Mouse (Mus musculus): ENCODE measurements around the gene Ttc3. TPM values are rescaled to one million over a fixed set of nuclear protein-coding genes. Genes with fewer than 3 reads are reported as not detected.
"Not testable (repeated sequence)": the region's sequence is repeated elsewhere in the genome, so short reads cannot be mapped to it uniquely, and the experiment has no call there.

Ttc3 gene
- polyA plus RNA-seq, 1 experiment from 2014 or later, result 859 TPM

GRCm38 (mm10) chr16:94487341-94487740 lies 116.9 kb downstream of the Ttc3 start:
- H3K27ac ChIP-seq (replicated peaks), result no peak overlapping the region
- no peak overlapping the region for H3K4me2 ChIP-seq
- no peaks in the 10 kb centered on the region for H3K4me1 ChIP-seq (replicated peaks)
- no peaks in the 10 kb centered on the region for H3K36me3 ChIP-seq
- no peaks in the 10 kb centered on the region for H3K27me3 ChIP-seq
- no peak for ATAC-seq (ENCODE audit: low FRiP score, low read depth)
- no peak overlapping the region for H3K9ac ChIP-seq
- WGBS, result 87% methylated on average over 5 of the region's 5 CpGs
- H3K9me3 ChIP-seq, result no peaks in the 10 kb centered on the region
- H3K4me3 ChIP-seq, result no peak overlapping the region

- 96% methylated on average over 5 of the region's 5 CpGs for WGBS
- Histone ChIP-seq H3K9me3 (no peaks in the 10 kb centered on the region), H3K27me3 (no peaks in the 10 kb centered on the region), H3K4me2 (no peak overlapping the region), H3K36me3 (no peaks in the 10 kb centered on the region), H3K9ac (no peak overlapping the region), H3K27ac (replicated peaks) (no peak overlapping the region), H3K4me3 (no peak overlapping the region), H3K4me1 (replicated peaks) (no peaks in the 10 kb centered on the region)
- ATAC-seq (ENCODE audit: low FRiP score, low read depth), result no peak
Observed at GRCm38 (mm10) chr16:94489326-94489725, 118.9 kb downstream of the Ttc3 start.

GRCm38 (mm10) chr16:94497176-94497575 lies 126.8 kb downstream of the Ttc3 start:
- not testable (repeated sequence) for ATAC-seq (ENCODE audit: low FRiP score, low read depth); H3K4me2 ChIP-seq; H3K4me3 ChIP-seq; H3K9me3 ChIP-seq; H3K27me3 ChIP-seq; H3K27ac ChIP-seq (replicated peaks); H3K4me1 ChIP-seq (replicated peaks); H3K9ac ChIP-seq
- H3K36me3 ChIP-seq, result peaks cover 52% of the 10 kb centered on the region
- 96% methylated on average over 7 of the region's 7 CpGs for WGBS

- Histone ChIP-seq H3K4me3 (no peak overlapping the region), H3K36me3 (peaks cover 54% of the 10 kb centered on the region), H3K27me3 (no peaks in the 10 kb centered on the region), H3K4me1 (replicated peaks) (no peaks in the 10 kb centered on the region), H3K27ac (replicated peaks) (no peak overlapping the region), H3K4me2 (no peak overlapping the region), H3K9ac (no peak overlapping the region), H3K9me3 (no peaks in the 10 kb centered on the region)
- 81% methylated on average over 5 of the region's 5 CpGs for WGBS
- peak; percentile 61; the same call in 1 of the 2 replicates for ATAC-seq (ENCODE audit: low FRiP score, low read depth)
Observed at GRCm38 (mm10) chr16:94497911-94498310, 127.5 kb downstream of the Ttc3 start.

- ATAC-seq (ENCODE audit: low FRiP score, low read depth), result no peak
Observed at GRCm38 (mm10) chr16:94504192-94504591, 133.8 kb downstream of the Ttc3 start.

GRCm38 (mm10) chr16:94507071-94507470 lies 136.7 kb downstream of the Ttc3 start:
- H3K9ac ChIP-seq, result no peak overlapping the region
- peaks cover 53% of the 10 kb centered on the region for H3K36me3 ChIP-seq
- no peak overlapping the region for H3K27ac ChIP-seq (replicated peaks)
- no peak for ATAC-seq (ENCODE audit: low FRiP score, low read depth)
- H3K9me3 ChIP-seq, result no peaks in the 10 kb centered on the region
- 91% methylated on average over 2 of the region's 2 CpGs for WGBS
- H3K4me1 ChIP-seq (replicated peaks), result no peaks in the 10 kb centered on the region
- no peak overlapping the region for H3K4me3 ChIP-seq
- H3K4me2 ChIP-seq, result no peak overlapping the region
- no peaks in the 10 kb centered on the region for H3K27me3 ChIP-seq

More at GRCm38 (mm10) chr16:94504192-94504591, 133.8 kb downstream of the Ttc3 start:
- Histone ChIP-seq H3K4me3 (no peak overlapping the region), H3K9me3 (no peaks in the 10 kb centered on the region), H3K4me2 (no peak overlapping the region), H3K9ac (no peak overlapping the region), H3K36me3 (peaks cover 64% of the 10 kb centered on the region), H3K27me3 (no peaks in the 10 kb centered on the region), H3K4me1 (replicated peaks) (no peaks in the 10 kb centered on the region), H3K27ac (replicated peaks) (no peak overlapping the region)
- 95% methylated on average over 5 of the region's 5 CpGs for WGBS

GRCm38 (mm10) chr16:94508769-94509168 lies 138.4 kb downstream of the Ttc3 start:
- peaks cover 42% of the 10 kb centered on the region for H3K36me3 ChIP-seq
- no peak overlapping the region for H3K4me3 ChIP-seq
- no peak overlapping the region for H3K9ac ChIP-seq
- H3K9me3 ChIP-seq, result no peaks in the 10 kb centered on the region
- no peaks in the 10 kb centered on the region for H3K4me1 ChIP-seq (replicated peaks)
- no peak overlapping the region for H3K4me2 ChIP-seq
- ATAC-seq (ENCODE audit: low FRiP score, low read depth), result no peak
- H3K27me3 ChIP-seq, result no peaks in the 10 kb centered on the region
- H3K27ac ChIP-seq (replicated peaks), result no peak overlapping the region
- WGBS, result 86% methylated on average over 8 of the region's 8 CpGs

GRCm38 (mm10) chr16:94509983-94510382 lies 139.6 kb downstream of the Ttc3 start:
- no peak overlapping the region for H3K27ac ChIP-seq (replicated peaks)
- peaks cover 32% of the 10 kb centered on the region for H3K36me3 ChIP-seq
- no peaks in the 10 kb centered on the region for H3K4me1 ChIP-seq (replicated peaks)
- no peak for ATAC-seq (ENCODE audit: low FRiP score, low read depth)
- no peak overlapping the region for H3K4me3 ChIP-seq
- no peaks in the 10 kb centered on the region for H3K27me3 ChIP-seq
- 77% methylated on average over 2 of the region's 2 CpGs for WGBS
- no peaks in the 10 kb centered on the region for H3K9me3 ChIP-seq
- H3K4me2 ChIP-seq, result no peak overlapping the region
- no peak overlapping the region for H3K9ac ChIP-seq

- no peaks in the 10 kb centered on the region for H3K4me1 ChIP-seq (replicated peaks)
- H3K27ac ChIP-seq (replicated peaks), result no peak overlapping the region
- ATAC-seq (ENCODE audit: low FRiP score, low read depth), result no peak
- WGBS, result 96% methylated on average over 2 of the region's 2 CpGs
- H3K4me3 ChIP-seq, result no peak overlapping the region
- no peak overlapping the region for H3K4me2 ChIP-seq
- H3K36me3 ChIP-seq, result no peaks in the 10 kb centered on the region
- H3K27me3 ChIP-seq, result no peaks in the 10 kb centered on the region
- no peak overlapping the region for H3K9ac ChIP-seq
- no peaks in the 10 kb centered on the region for H3K9me3 ChIP-seq
Observed at GRCm38 (mm10) chr16:94517606-94518005, 147.2 kb downstream of the Ttc3 start.

Other genes starting within 250 kb of the Ttc3 start
- 9.4 and 9.6 TPM in 2 replicates for gene Hlcs, start 57.0 kb upstream of the Ttc3 start, polyA plus RNA-seq (2015; fragmentation: Nextera tagmentation; extraction: Ambion mirVana)
- gene Ripply3, start 42.2 kb upstream of the Ttc3 start, polyA plus RNA-seq (2015; fragmentation: Nextera tagmentation; extraction: Ambion mirVana), result 0.94 and 1.1 TPM in 2 replicates
- 104 and 127 TPM in 2 replicates for gene Pigp, start 1.2 kb downstream of the Ttc3 start, polyA plus RNA-seq (2015; fragmentation: Nextera tagmentation; extraction: Ambion mirVana)
- 86.9 and 88.7 TPM in 2 replicates for gene Vps26c, start 156.2 kb downstream of the Ttc3 start, polyA plus RNA-seq (2015; fragmentation: Nextera tagmentation; extraction: Ambion mirVana)
- 10.5 and 10.7 TPM in 2 replicates for gene Dyrk1a, start 199.4 kb downstream of the Ttc3 start, polyA plus RNA-seq (2015; fragmentation: Nextera tagmentation; extraction: Ambion mirVana)